In genomic region chr2:48423861-48424442, GRCm38 (mm10) we compare ENCODE assay signal across 10 mouse cellular contexts.
DNase-seq lines count a peak whose midpoint lies in the region; ATAC-seq and TF ChIP-seq lines count a peak whose summit lies in the region.
"Had no signal": no experiment of that assay in that cellular context is flagged by ENCODE, and none has a peak within 500 bp of the region (broad histone marks: within the 10 kb centered on the region; RNA-seq: fewer than 3 reads in every experiment).

No protein-coding gene starts in this region.

- TF ChIP-seq CTCF in intestine, postnatal 0 days (IDR thresholded peaks at IDR 0.05; ENCODE audit: low read depth) = no peak

- H3K36me3 ChIP-seq in forebrain, embryonic 11.5 days (ENCODE audit: control insufficient read depth, insufficient read depth, low read length) = no peaks in the 10 kb centered on the region
- H3K36me3 ChIP-seq in intestine, postnatal 0 days (ENCODE audit: control insufficient read depth, insufficient read depth) = no peaks in the 10 kb centered on the region
- no peaks in the 10 kb centered on the region for H3K36me3 ChIP-seq in neural tube, embryonic 13.5 days
- no peaks in the 10 kb centered on the region for H3K36me3 ChIP-seq in liver, embryonic 12.5 days
- H3K36me3 ChIP-seq: liver, embryonic 15.5 days had no signal

- 10% methylated on average over 9 of the region's 9 CpGs for WGBS in forebrain, embryonic 11.5 days
- 47% methylated on average over 9 of the region's 9 CpGs for WGBS in intestine, postnatal 0 days
- WGBS in neural tube, embryonic 13.5 days = 13% methylated on average over 9 of the region's 9 CpGs
- WGBS in liver, embryonic 12.5 days (ENCODE audit: insufficient replicate concordance) = 41% methylated on average over 9 of the region's 9 CpGs

- H3K27me3 ChIP-seq in forebrain, embryonic 11.5 days (ENCODE audit: control insufficient read depth, insufficient read depth, low read length) = no peaks in the 10 kb centered on the region
- no peaks in the 10 kb centered on the region for H3K27me3 ChIP-seq in intestine, postnatal 0 days (replicated peaks; ENCODE audit: control insufficient read depth, insufficient read depth, low read length)
- H3K27me3 ChIP-seq in neural tube, embryonic 13.5 days = no peaks in the 10 kb centered on the region
- H3K27me3 ChIP-seq in liver, embryonic 12.5 days (replicated peaks) = no peaks in the 10 kb centered on the region
- H3K27me3 ChIP-seq: liver, embryonic 15.5 days had no signal

- H3K4me3 ChIP-seq in forebrain, embryonic 11.5 days (ENCODE audit: low read depth, low read length) = no peak overlapping the region
- no peak overlapping the region for H3K4me3 ChIP-seq in intestine, postnatal 0 days (ENCODE audit: low read depth, low read length)
- H3K4me3 ChIP-seq in neural tube, embryonic 13.5 days = no peak overlapping the region
- no peak overlapping the region for H3K4me3 ChIP-seq in liver, embryonic 12.5 days
- H3K4me3 ChIP-seq: liver, embryonic 15.5 days had no signal

- H3K4me1 ChIP-seq in forebrain, embryonic 11.5 days (replicated peaks; ENCODE audit: control insufficient read depth, insufficient read depth, low read length) = peaks cover 10% of the 10 kb centered on the region; the same call in 1 of the 2 replicates
- no peaks in the 10 kb centered on the region for H3K4me1 ChIP-seq in intestine, postnatal 0 days (replicated peaks; ENCODE audit: control insufficient read depth, insufficient read depth, low read length)
- H3K4me1 ChIP-seq in neural tube, embryonic 13.5 days (replicated peaks) = peaks cover 37% of the 10 kb centered on the region
- 0 out of 2 replicates have a peak, but pooled peaks cover 4% of the 10 kb centered on the region for H3K4me1 ChIP-seq in liver, embryonic 12.5 days
- H3K4me1 ChIP-seq: liver, embryonic 15.5 days had no signal

- H3K4me2 ChIP-seq in forebrain, embryonic 11.5 days (ENCODE audit: low read depth, low read length, severe bottlenecking) = peak overlapping the region; percentile 35; the same call in 1 of the 2 replicates
- peak overlapping the region; percentile 9; the same call in 1 of the 2 replicates for H3K4me2 ChIP-seq in intestine, postnatal 0 days (replicated peaks; ENCODE audit: low read depth)
- peak overlapping the region; percentile 35 for H3K4me2 ChIP-seq in neural tube, embryonic 13.5 days
- H3K4me2 ChIP-seq in liver, embryonic 12.5 days = no peak overlapping the region
- H3K4me2 ChIP-seq: liver, embryonic 15.5 days had no signal

- H3K9ac ChIP-seq in forebrain, embryonic 11.5 days (ENCODE audit: low read length) = no peak overlapping the region
- no peak overlapping the region for H3K9ac ChIP-seq in intestine, postnatal 0 days (ENCODE audit: low read depth, low read length)
- peak overlapping the region; percentile 42; the same call in 1 of the 2 replicates for H3K9ac ChIP-seq in neural tube, embryonic 13.5 days
- H3K9ac ChIP-seq in liver, embryonic 12.5 days = no peak overlapping the region
- H3K9ac ChIP-seq: liver, embryonic 15.5 days had no signal

- peak overlapping the region; percentile 62; the same call in 1 of the 2 replicates for H3K27ac ChIP-seq in forebrain, embryonic 11.5 days (ENCODE audit: low read depth, low read length)
- no peak overlapping the region for H3K27ac ChIP-seq in intestine, postnatal 0 days (ENCODE audit: low read depth, low read length)
- H3K27ac ChIP-seq in neural tube, embryonic 13.5 days (replicated peaks) = peak overlapping the region; percentile 85
- H3K27ac ChIP-seq in liver, embryonic 12.5 days = no peak overlapping the region
- H3K27ac ChIP-seq: liver, embryonic 15.5 days had no signal

- peak; percentile 15 for DNase-seq in left cerebral cortex, adult 11 months (ENCODE audit: low spot score)
- no peak for DNase-seq in left cerebral cortex, adult 18-20 months (ENCODE audit: low spot score in 2 of 2)
- no peak for DNase-seq in forebrain, embryonic 11.5 days (ENCODE audit: low spot score)
- DNase-seq in kidney, postnatal 14 days = no peak
- DNase-seq in spleen, postnatal 36 days (ENCODE audit: low spot score in 2 of 2) = no peak
- DNase-seq: heart, postnatal 4 days had no signal

- H3K9me3 ChIP-seq in forebrain, embryonic 11.5 days (ENCODE audit: control insufficient read depth, low read length) = no peaks in the 10 kb centered on the region
- H3K9me3 ChIP-seq in intestine, postnatal 0 days (ENCODE audit: control insufficient read depth) = no peaks in the 10 kb centered on the region
- no peaks in the 10 kb centered on the region for H3K9me3 ChIP-seq in neural tube, embryonic 13.5 days
- H3K9me3 ChIP-seq in liver, embryonic 12.5 days (replicated peaks) = no peaks in the 10 kb centered on the region
- H3K9me3 ChIP-seq: liver, embryonic 15.5 days had no signal

- ATAC-seq in forebrain, embryonic 11.5 days (replicated peaks; ENCODE audit: low FRiP score) = peak; percentile 75
- no peak for ATAC-seq in intestine, postnatal 0 days
- ATAC-seq in neural tube, embryonic 13.5 days (ENCODE audit: low read depth) = peak; percentile 76
- ATAC-seq in liver, embryonic 12.5 days = no peak

Comparison
In these comparisons a context has a peak if more than half of its experiments do, and no peak if none do; other contexts are left out.
1. ATAC-seq: peak in forebrain, embryonic 11.5 days (single experiment) and neural tube, embryonic 13.5 days (single experiment); none in intestine, postnatal 0 days (single experiment) and liver, embryonic 12.5 days (single experiment).
2. H3K27ac ChIP-seq: peak in forebrain, embryonic 11.5 days (single experiment) and neural tube, embryonic 13.5 days (single experiment); none in intestine, postnatal 0 days (single experiment) and liver, embryonic 12.5 days (single experiment).